Mouse (Mus musculus): ENCODE data around the gene Gdf7. TPM values are rescaled to one million over a fixed set of nuclear protein-coding genes. Genes with fewer than 3 reads are reported as not detected.
A peak's percentile ranks its signal among the peaks of the same experiment; 100 is the strongest.

Gene Gdf7
- total and polyA plus RNA-seq, 2 experiments from 2014 or later, result 0.11 to 4.7 TPM

DNA sequence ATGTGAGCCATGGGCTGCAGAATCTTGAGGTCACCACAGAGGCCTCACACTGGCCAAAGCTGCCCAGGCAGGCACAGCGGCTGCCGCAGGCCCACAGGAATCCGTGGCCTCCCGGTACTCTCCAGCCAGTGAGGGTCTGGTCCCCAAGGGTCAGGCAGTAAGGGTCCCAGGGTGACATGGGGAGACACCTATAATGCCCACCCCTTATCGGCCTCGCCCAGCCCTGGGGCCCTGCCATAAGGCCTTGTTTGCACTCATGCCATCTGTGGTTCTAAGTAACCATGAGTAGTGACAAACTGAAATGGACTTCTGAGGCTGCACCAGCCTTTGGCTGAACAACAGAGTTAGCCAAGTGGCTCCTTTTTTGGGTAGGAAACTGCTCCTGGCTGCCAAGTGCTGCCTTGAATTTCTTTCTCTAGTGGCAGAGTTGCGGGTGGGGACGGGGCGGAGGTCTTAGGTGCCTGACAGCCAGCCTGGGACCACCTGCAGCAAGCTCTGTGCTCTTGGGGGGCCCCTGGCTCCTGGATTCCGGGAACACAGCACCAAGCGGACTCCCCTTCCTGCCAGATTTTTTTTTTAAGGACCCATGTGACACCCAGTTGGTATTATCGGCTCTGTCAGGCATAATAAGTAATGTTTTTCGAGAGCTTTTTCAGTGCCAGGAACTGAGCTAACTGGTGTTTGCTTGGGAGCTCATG, 23.6 kb upstream of the Gdf7 start:
- Histone ChIP-seq H3K27ac (ENCODE audit: low read depth, low read length) (no peak overlapping the region), H3K27me3 (ENCODE audit: insufficient read depth, low read length) (no peaks in the 10 kb centered on the region)
- no peak for DNase-seq (ENCODE audit: low spot score)

DNA sequence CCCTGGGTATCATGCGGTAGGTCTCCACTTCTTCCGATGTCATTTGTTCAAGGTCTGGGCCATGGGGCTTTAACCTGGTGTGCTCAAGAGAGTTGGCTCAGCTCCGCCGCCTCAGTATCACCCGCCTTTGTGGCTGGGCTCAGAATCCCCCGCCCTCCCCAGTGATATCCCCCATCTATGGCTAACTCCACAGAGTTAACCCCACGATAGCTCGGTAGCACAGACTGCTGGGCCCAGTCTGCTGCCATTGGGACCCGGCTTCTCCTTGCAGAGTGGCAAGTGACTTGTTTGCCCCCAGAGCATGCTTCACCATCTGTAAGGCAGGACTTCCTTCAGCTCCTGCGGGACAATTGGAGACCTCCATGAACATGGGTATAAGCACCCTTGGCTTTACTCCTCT, 22.3 kb upstream of the Gdf7 start:
- Histone ChIP-seq H3K9me3 (ENCODE audit: low read length) (no peaks in the 10 kb centered on the region), H3K4me3 (ENCODE audit: low read depth, low read length) (no peak overlapping the region), H3K4me1 (ENCODE audit: insufficient read depth, low read length) (peaks cover 8% of the 10 kb centered on the region; the same call in 1 of the 2 replicates), H3K4me2 (ENCODE audit: low read depth, low read length, poor library complexity, severe bottlenecking) (no peak overlapping the region), H3K27me3 (ENCODE audit: insufficient read depth, low read length) (no peaks in the 10 kb centered on the region), H3K36me3 (ENCODE audit: insufficient read depth, low read length) (peaks cover 49% of the 10 kb centered on the region), H3K9ac (replicated peaks; ENCODE audit: low read length, poor library complexity, severe bottlenecking) (no peak overlapping the region), H3K27ac (ENCODE audit: low read depth, low read length) (no peak overlapping the region)
- DNase-seq (ENCODE audit: low spot score) (no peak), ATAC-seq (ENCODE audit: low FRiP score) (no peak)
- WGBS, result 86% methylated on average over 10 of the region's 10 CpGs
- no peak for TF ChIP-seq CTCF (IDR thresholded peaks at IDR 0.05)

More for the DNA sequence above, 23.6 kb upstream of the Gdf7 start:
- 90% methylated on average over 13 of the region's 13 CpGs for WGBS
- no peak overlapping the region for H3K4me3 ChIP-seq (ENCODE audit: low read depth, low read length)
- no peak for ATAC-seq (ENCODE audit: low FRiP score)
- H3K9ac ChIP-seq (replicated peaks; ENCODE audit: low read length, poor library complexity, severe bottlenecking), result no peak overlapping the region
- peaks cover 8% of the 10 kb centered on the region; the same call in 1 of the 2 replicates for H3K4me1 ChIP-seq (ENCODE audit: insufficient read depth, low read length)
- H3K36me3 ChIP-seq (ENCODE audit: insufficient read depth, low read length), result peaks cover 43% of the 10 kb centered on the region
- no peak for TF ChIP-seq CTCF (IDR thresholded peaks at IDR 0.05)
- no peaks in the 10 kb centered on the region for H3K9me3 ChIP-seq (ENCODE audit: low read length)
- no peak overlapping the region for H3K4me2 ChIP-seq (ENCODE audit: low read depth, low read length, poor library complexity, severe bottlenecking)

DNA sequence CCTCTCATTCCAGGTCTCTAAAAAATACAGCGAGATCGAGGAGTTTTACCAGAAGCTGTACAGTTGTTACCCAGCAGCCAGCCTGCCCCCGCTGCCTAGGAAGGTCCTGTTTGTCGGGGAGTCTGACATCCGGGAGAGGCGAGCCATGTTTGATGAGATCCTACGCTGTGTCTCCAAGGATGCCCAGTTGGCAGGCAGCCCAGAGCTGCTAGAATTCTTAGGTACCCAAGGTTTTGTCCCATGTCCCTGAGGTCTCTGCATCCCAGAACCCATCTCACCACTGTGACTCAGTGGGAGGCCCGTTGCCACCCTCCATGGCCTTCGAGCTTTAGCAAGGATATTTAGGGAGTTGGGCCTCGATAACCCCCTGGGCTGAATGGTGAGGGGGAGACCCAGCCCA, 19.8 kb upstream of the Gdf7 start:
- no peaks in the 10 kb centered on the region for H3K4me1 ChIP-seq (ENCODE audit: insufficient read depth, low read length)
- peaks cover 61% of the 10 kb centered on the region for H3K36me3 ChIP-seq (ENCODE audit: insufficient read depth, low read length)
- no peak for TF ChIP-seq CTCF (IDR thresholded peaks at IDR 0.05)
- H3K27ac ChIP-seq (ENCODE audit: low read depth, low read length), result no peak overlapping the region
- no peaks in the 10 kb centered on the region for H3K27me3 ChIP-seq (ENCODE audit: insufficient read depth, low read length)
- H3K4me2 ChIP-seq (ENCODE audit: low read depth, low read length, poor library complexity, severe bottlenecking), result no peak overlapping the region
- DNase-seq (ENCODE audit: low spot score) (no peak), ATAC-seq (ENCODE audit: low FRiP score) (no peak)
- no peaks in the 10 kb centered on the region for H3K9me3 ChIP-seq (ENCODE audit: low read length)
- H3K4me3 ChIP-seq (ENCODE audit: low read depth, low read length), result no peak overlapping the region
- whole genome bisulfite sequencing, result 82% methylated on average over 10 of the region's 10 CpGs
- no peak overlapping the region for H3K9ac ChIP-seq (replicated peaks; ENCODE audit: low read length, poor library complexity, severe bottlenecking)

DNA sequence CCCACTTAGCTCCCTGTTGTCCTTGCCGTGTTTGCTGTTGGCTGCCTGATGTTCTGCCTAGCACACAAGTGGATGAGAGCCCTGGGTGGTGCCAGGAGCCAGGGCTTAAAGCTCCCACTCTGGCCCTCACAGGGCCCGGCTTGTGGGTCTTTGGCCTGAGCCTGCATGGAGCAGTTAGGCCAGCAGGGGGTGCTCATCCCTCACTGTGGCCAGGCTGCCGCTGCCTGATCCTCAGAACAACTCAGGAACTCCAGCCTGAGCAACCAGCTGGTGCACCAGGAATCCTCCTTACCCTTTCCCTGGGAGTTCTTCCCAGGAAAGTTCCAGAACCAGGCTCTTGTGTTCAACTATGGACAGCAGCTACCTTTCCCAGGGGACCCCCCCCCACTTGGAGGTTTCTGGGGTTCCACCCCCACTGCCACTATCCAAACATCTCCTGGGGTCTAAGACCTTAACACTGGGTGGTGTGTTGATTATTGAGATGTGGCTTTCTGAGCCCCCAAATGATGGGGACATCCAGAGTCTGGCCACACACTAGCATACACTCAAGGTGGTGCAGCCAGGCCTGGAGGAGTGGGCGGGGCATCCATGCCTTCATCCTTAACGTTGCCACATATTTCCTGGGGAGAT, 18.4 kb upstream of the Gdf7 start:
- Histone ChIP-seq H3K27ac (ENCODE audit: low read depth, low read length) (no peak overlapping the region), H3K27me3 (ENCODE audit: insufficient read depth, low read length) (no peaks in the 10 kb centered on the region), H3K36me3 (ENCODE audit: insufficient read depth, low read length) (peaks cover 56% of the 10 kb centered on the region), H3K9me3 (ENCODE audit: low read length) (no peaks in the 10 kb centered on the region), H3K4me2 (ENCODE audit: low read depth, low read length, poor library complexity, severe bottlenecking) (no peak overlapping the region), H3K9ac (replicated peaks; ENCODE audit: low read length, poor library complexity, severe bottlenecking) (no peak overlapping the region), H3K4me3 (ENCODE audit: low read depth, low read length) (no peak overlapping the region), H3K4me1 (ENCODE audit: insufficient read depth, low read length) (no peaks in the 10 kb centered on the region)
- 43% methylated on average over 5 of the region's 5 CpGs for WGBS
- ATAC-seq (ENCODE audit: low FRiP score), result peak; percentile 51; the same call in 1 of the 2 replicates
- DNase-seq (ENCODE audit: low spot score), result peak; percentile 70
- peak; percentile 90 for TF ChIP-seq CTCF (IDR thresholded peaks at IDR 0.05)

DNA sequence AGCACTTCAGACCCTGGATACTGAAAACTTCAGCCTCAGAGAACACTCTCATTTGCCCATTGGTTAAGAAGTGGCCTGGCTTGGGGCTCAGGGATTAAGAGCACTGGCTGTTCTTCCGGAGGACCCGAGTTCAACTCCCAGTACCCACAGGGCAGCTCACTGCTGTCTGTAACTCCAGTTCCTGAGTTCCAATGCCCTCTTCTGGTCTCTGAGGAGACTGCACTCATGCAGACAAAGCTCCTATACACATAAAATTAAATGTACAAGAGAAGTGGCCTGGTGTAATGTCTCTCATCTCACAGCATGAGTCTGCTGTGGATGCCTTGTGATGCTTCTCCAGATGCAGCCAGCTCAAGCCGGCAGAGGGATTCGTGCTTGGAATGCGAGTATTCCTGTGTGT, 14.8 kb upstream of the Gdf7 start:
- Histone ChIP-seq H3K36me3 (ENCODE audit: insufficient read depth, low read length) (peaks cover 33% of the 10 kb centered on the region), H3K4me2 (ENCODE audit: low read depth, low read length, poor library complexity, severe bottlenecking) (no peak overlapping the region), H3K27me3 (ENCODE audit: insufficient read depth, low read length) (peaks cover 1% of the 10 kb centered on the region; the same call in 1 of the 2 replicates), H3K4me1 (ENCODE audit: insufficient read depth, low read length) (peaks cover 9% of the 10 kb centered on the region), H3K9ac (replicated peaks; ENCODE audit: low read length, poor library complexity, severe bottlenecking) (no peak overlapping the region), H3K9me3 (ENCODE audit: low read length) (no peaks in the 10 kb centered on the region), H3K27ac (ENCODE audit: low read depth, low read length) (no peak overlapping the region), H3K4me3 (ENCODE audit: low read depth, low read length) (no peak overlapping the region)
- ATAC-seq (ENCODE audit: low FRiP score) (no peak), DNase-seq (ENCODE audit: low spot score) (no peak)
- TF ChIP-seq CTCF (IDR thresholded peaks at IDR 0.05), result peak; percentile 48
- 89% methylated on average over 5 of the region's 5 CpGs for WGBS

DNA sequence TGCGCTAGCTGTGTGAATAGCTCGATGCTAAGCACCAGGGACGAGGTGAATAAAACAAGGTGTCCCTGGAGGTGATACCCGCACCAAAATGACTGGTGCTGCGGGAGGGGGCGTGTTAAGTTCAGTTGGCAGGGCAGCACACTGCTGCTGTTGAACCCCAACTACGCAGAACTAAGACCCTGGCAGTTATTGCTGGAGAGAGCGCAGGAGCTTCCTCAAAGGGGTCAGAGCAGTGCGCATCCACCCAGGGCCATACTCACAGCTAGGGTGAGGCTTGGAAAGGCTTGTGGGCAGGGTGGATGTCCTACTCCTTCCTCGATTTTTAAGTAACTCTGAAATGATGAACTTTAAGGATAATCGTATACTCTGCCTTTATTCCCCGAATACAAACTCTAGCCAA, 12.0 kb upstream of the Gdf7 start:
- no peak for TF ChIP-seq CTCF (IDR thresholded peaks at IDR 0.05)
- peak; percentile 26; the same call in 1 of the 2 replicates for ATAC-seq (ENCODE audit: low FRiP score)
- Histone ChIP-seq H3K9me3 (ENCODE audit: low read length) (no peaks in the 10 kb centered on the region), H3K36me3 (ENCODE audit: insufficient read depth, low read length) (peaks cover 12% of the 10 kb centered on the region), H3K9ac (replicated peaks; ENCODE audit: low read length, poor library complexity, severe bottlenecking) (peak overlapping the region; percentile 58), H3K27me3 (ENCODE audit: insufficient read depth, low read length) (peaks cover 13% of the 10 kb centered on the region), H3K4me3 (ENCODE audit: low read depth, low read length) (peak overlapping the region; percentile 53), H3K4me1 (ENCODE audit: insufficient read depth, low read length) (peaks cover 9% of the 10 kb centered on the region), H3K4me2 (ENCODE audit: low read depth, low read length, poor library complexity, severe bottlenecking) (peak overlapping the region; percentile 84), H3K27ac (ENCODE audit: low read depth, low read length) (no peak overlapping the region)
- no peak for DNase-seq (ENCODE audit: low spot score)
- WGBS, result 22% methylated on average over 12 of the region's 12 CpGs
